Mouse (Mus musculus) intestine, embryonic 14.5 days (tissue): ENCODE measurements at regions not wholly inside any gene's neighbourhood (a gene's known extent, or its start where the extent isn't known, plus 50 kb on each side); places are given as distances from the start of the nearest gene placed in this dataset.

Experiments used
- ATAC-seq: fragments of 200-750 bp; cut with Nextera tagmentation; replicated peaks from 2 replicates; pipeline ENCODE4 v1.8.0; 2017; ENCODE audit warnings: low read depth, moderate number of reproducible peaks, moderate TSS enrichment, moderate library complexity; ENCODE audit not compliant: low FRiP score, low TSS enrichment
- DNase-seq: peaks from one replicate; pipeline ENCODE4 v3.0.0-alpha.2; 2018; ENCODE audit warnings: low spot score
- H3K27ac ChIP-seq: fragments of 300-500 bp; sonication (generic); 2 replicates; pipeline ENCODE4 v1.5.1; 2014; ENCODE audit warnings: low read depth, mild to moderate bottlenecking, control low read depth
- H3K27me3 ChIP-seq: fragments of 300-500 bp; sonication (generic); replicated peaks from 2 replicates; pipeline ENCODE4 v1.6.1; 2014; ENCODE audit warnings: low read length, control low read depth; ENCODE audit not compliant: control insufficient read depth, insufficient read depth
- H3K36me3 ChIP-seq: fragments of 300-500 bp; sonication (generic); 2 replicates; pipeline ENCODE4 v1.6.1; 2014; ENCODE audit warnings: low read length, control low read depth; ENCODE audit not compliant: control insufficient read depth, insufficient read depth
- H3K4me1 ChIP-seq: fragments of 300-500 bp; sonication (generic); replicated peaks from 2 replicates; pipeline ENCODE4 v1.6.1; 2014; ENCODE audit warnings: low read length, control low read depth, mixed read lengths; ENCODE audit not compliant: control insufficient read depth, insufficient read depth
- H3K4me2 ChIP-seq: fragments of 300-500 bp; sonication (generic); 2 replicates; pipeline ENCODE4 v1.6.1; 2014; ENCODE audit warnings: low read length
- H3K4me3 ChIP-seq: fragments of 300-500 bp; sonication (generic); 2 replicates; pipeline ENCODE4 v1.5.1; 2014; ENCODE audit warnings: low read depth, low read length, control low read depth, mixed read lengths
- H3K9ac ChIP-seq: fragments of 300-500 bp; sonication (generic); 2 replicates; pipeline ENCODE4 v1.6.1; 2014; ENCODE audit warnings: mild to moderate bottlenecking, low read length
- H3K9me3 ChIP-seq: fragments of 300-500 bp; sonication (generic); 2 replicates; pipeline ENCODE4 v1.6.1; 2016; ENCODE audit warnings: low read length, control low read depth; ENCODE audit not compliant: control insufficient read depth
- WGBS: fragments of 180-500 bp; shearing (Covaris S2); extraction: QIAGEN DNeasy Blood & Tissue Kit; methylation state at CpG from one replicate; pipeline ENCODE4 v1.1.7; 2014; 5-methylcytosine and 5-hydroxymethylcytosine counted together

DNA sequence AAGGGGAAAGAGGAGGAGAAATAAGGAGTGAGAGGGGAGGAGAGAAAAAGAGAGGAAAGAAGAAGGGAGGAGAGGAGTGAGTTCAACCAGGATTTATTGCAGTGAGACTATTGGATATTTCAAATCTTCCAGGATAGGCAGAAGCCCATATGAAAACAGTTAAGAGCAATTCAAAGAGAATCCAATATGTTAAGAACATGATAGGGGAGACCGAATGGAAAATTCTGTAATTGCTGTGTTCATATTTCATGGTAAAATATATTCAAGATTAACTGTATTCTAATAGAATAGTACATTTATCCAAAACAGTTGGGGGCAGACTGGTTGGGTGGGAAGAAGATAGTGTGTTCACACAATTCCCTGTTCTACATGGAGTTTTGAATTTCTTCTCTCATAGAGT lies 96.3 kb upstream of the Pdzrn3 start:
- H3K9me3 ChIP-seq = no peaks in the 10 kb centered on the region
- no peak overlapping the region for H3K27ac ChIP-seq
- H3K4me1 ChIP-seq = 0 out of 2 replicates have a peak, but pooled peaks cover 10% of the 10 kb centered on the region
- WGBS = 74% methylated on average over 1 of the region's 1 CpGs
- H3K27me3 ChIP-seq = no peaks in the 10 kb centered on the region
- no peaks in the 10 kb centered on the region for H3K36me3 ChIP-seq
- no peak overlapping the region for H3K4me3 ChIP-seq
- no peak overlapping the region for H3K4me2 ChIP-seq
- ATAC-seq (no peak), DNase-seq (no peak)
- H3K9ac ChIP-seq = no peak overlapping the region

DNA sequence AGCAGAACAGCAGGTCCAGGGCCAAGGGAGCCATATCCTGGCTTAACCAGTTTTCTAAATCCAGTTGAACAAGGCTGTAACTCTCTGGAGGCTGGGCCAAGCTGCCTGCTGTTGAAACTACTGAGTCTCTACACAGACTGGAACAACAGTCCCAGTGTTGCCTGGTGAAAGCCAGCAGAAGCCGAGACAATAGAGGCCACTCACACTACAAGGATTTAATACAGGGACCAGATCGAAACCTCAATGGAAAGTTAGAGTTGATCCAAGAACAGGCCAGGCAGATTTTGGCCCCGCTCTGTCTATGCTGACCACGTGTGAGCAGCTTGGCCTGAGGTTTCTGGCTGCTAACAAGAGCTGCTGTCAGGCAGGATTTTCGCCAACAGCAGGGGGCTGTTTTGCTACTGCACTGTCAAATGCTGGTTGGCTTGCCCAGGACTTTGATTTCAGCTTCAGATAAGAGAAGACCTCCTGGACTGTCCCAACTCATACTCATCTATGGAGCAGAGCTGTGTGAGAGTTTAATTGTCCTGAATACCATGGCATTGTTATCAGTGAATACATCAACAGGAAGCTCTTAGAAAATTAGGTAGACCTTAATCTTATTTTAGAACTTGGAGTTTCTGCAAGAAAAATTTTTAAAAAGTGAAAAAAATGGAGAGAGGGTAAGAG lies 95.7 kb upstream of the Pdzrn3 start:
- Histone ChIP-seq H3K4me2 (no peak overlapping the region), H3K36me3 (no peaks in the 10 kb centered on the region), H3K4me1 (0 out of 2 replicates have a peak, but pooled peaks cover 10% of the 10 kb centered on the region)

DNA sequence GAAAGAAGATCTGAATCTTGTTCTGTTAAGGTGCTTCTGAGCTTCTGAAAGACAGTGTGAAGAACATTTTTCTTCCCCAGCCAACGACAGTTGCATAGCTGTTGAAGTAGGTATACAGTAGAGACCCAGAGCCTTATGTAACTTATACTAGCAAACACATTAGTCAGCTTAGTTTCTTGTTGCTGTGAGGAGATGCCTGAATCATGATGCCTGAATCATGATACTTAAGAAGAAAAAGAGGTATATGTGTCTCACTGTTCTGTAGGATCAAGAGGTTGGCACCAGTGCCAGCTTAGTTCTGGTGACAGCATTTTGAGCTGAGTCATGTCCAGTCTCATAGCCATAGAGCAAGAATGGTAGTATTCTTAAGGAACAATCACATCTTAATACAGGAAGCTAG lies 87.2 kb upstream of the Pdzrn3 start:
- H3K4me2 ChIP-seq = no peak overlapping the region
- DNase-seq (no peak), ATAC-seq (no peak)
- 84% methylated on average over 1 of the region's 1 CpGs for WGBS
- H3K36me3 ChIP-seq = no peaks in the 10 kb centered on the region
- H3K4me1 ChIP-seq = no peaks in the 10 kb centered on the region
- no peaks in the 10 kb centered on the region for H3K9me3 ChIP-seq
- H3K9ac ChIP-seq = no peak overlapping the region
- H3K27me3 ChIP-seq = no peaks in the 10 kb centered on the region
- H3K4me3 ChIP-seq = no peak overlapping the region
- no peak overlapping the region for H3K27ac ChIP-seq

More for the DNA sequence above, 95.7 kb upstream of the Pdzrn3 start:
- ATAC-seq (no peak), DNase-seq (peak; percentile 52)
- Histone ChIP-seq H3K27ac (no peak overlapping the region), H3K9me3 (no peaks in the 10 kb centered on the region), H3K4me3 (no peak overlapping the region), H3K27me3 (no peaks in the 10 kb centered on the region), H3K9ac (no peak overlapping the region)
- WGBS = 46% methylated on average over 5 of the region's 5 CpGs

DNA sequence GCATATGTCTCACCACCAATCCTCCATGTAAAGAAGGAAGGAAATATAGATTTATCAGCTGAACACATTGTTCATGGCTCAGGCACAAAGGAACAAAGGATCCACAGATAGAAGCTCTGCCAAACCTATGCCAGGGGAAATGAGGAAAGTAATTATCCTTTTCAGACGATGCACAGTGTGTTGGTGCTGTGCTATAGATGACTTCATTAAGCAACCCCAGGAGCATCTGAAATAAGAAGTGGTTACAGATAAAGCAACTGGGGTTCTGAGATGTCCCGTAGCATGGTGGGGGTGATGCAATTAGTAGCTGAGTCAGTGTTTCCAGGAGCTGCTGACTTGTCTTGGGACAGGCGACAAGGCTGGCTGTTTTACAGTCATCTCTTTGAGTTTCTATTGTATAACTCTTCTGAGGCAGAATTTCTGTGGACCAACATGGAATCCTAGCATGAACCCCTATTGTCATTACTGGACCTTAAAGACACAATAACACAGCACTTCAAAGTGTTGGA lies 86.2 kb upstream of the Pdzrn3 start:
- Histone ChIP-seq H3K36me3 (no peaks in the 10 kb centered on the region), H3K4me2 (no peak overlapping the region), H3K9ac (no peak overlapping the region), H3K27ac (no peak overlapping the region), H3K4me1 (no peaks in the 10 kb centered on the region), H3K9me3 (no peaks in the 10 kb centered on the region), H3K4me3 (no peak overlapping the region), H3K27me3 (no peaks in the 10 kb centered on the region)
- no peak for DNase-seq
- no peak for ATAC-seq
- 78% methylated on average over 3 of the region's 3 CpGs for WGBS

DNA sequence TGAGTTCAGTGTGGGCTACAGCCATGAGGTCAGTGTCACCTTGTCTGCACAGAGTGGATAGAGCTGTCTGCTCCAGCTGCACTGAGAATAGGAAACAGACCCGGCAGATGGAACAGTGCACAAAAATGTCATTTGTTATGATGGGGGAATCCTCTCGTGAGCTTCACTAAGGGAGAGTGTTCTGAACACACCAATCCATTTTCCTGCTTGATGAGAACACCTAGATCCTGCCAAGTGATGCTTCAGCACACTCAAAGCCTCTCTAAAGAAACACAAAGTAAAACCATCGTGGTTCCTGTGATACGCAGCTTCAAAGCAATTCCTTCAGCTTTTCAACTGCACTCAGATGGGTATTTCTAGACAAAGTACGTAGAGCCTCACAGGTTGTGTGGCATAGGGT lies 69.0 kb upstream of the Pdzrn3 start:
- no peaks in the 10 kb centered on the region; the same call in 1 of the 2 replicates for H3K4me1 ChIP-seq
- H3K27me3 ChIP-seq = no peaks in the 10 kb centered on the region
- no peak overlapping the region for H3K27ac ChIP-seq
- 58% methylated on average over 5 of the region's 5 CpGs for WGBS
- no peak for DNase-seq
- no peaks in the 10 kb centered on the region for H3K36me3 ChIP-seq
- no peak overlapping the region for H3K4me2 ChIP-seq
- H3K9ac ChIP-seq = no peak overlapping the region
- H3K4me3 ChIP-seq = no peak overlapping the region
- 0 out of 2 replicates have a peak, but pooled peaks have one; percentile 36 for ATAC-seq
- no peaks in the 10 kb centered on the region for H3K9me3 ChIP-seq

DNA sequence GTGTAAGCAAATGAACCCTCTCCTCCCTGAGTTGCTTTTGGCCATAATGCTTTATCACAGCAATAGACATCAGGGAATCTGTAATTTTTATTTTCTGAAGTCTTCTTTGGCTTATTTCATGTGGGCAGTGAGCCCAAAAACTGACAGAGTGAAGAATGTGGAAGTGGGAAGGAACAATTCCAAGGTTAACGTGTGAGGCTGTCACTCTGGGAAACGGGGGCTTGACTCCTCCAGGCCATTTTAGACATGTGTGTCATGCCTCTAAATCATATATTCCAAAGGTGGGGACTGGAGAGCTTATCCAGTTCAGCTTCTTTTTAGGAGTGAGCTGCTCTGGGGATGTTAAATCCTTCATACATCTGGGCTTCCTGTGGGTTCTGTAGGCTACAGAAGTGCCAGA lies 68.6 kb upstream of the Pdzrn3 start:
- H3K36me3 ChIP-seq = no peaks in the 10 kb centered on the region
- no peaks in the 10 kb centered on the region for H3K27me3 ChIP-seq
- ATAC-seq (no peak), DNase-seq (no peak)
- no peak overlapping the region for H3K27ac ChIP-seq
- H3K4me3 ChIP-seq = no peak overlapping the region
- no peak overlapping the region for H3K9ac ChIP-seq
- no peaks in the 10 kb centered on the region; the same call in 1 of the 2 replicates for H3K4me1 ChIP-seq
- no peaks in the 10 kb centered on the region for H3K9me3 ChIP-seq
- H3K4me2 ChIP-seq = no peak overlapping the region
- 32% methylated on average over 2 of the region's 2 CpGs for WGBS

DNA sequence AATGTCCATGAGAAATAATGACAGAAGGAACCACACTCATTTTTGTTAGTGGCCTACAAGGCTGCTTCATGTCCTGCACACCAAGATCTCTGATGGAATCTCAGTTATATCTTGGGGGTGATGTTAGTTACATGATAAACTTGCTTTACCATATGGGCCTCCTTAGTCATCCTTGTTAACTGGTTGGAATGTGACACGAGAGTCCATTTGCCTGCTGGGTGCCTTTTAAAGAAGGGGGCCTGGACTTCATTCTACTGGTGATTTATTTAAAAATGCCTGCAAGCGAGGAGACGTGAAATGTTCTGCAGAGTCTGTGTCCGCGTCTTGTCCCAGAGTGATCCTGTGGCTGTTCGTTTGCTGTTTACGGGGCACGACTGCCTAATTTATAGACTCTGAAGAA lies 55.1 kb upstream of the Pdzrn3 start:
- H3K27me3 ChIP-seq = no peaks in the 10 kb centered on the region
- no peak overlapping the region for H3K4me2 ChIP-seq
- no peak overlapping the region for H3K27ac ChIP-seq
- H3K36me3 ChIP-seq = no peaks in the 10 kb centered on the region
- DNase-seq (no peak), ATAC-seq (no peak)
- no peak overlapping the region for H3K9ac ChIP-seq
- H3K4me3 ChIP-seq = no peak overlapping the region
- no peaks in the 10 kb centered on the region for H3K4me1 ChIP-seq
- WGBS = 36% methylated on average over 8 of the region's 8 CpGs
- H3K9me3 ChIP-seq = no peaks in the 10 kb centered on the region

DNA sequence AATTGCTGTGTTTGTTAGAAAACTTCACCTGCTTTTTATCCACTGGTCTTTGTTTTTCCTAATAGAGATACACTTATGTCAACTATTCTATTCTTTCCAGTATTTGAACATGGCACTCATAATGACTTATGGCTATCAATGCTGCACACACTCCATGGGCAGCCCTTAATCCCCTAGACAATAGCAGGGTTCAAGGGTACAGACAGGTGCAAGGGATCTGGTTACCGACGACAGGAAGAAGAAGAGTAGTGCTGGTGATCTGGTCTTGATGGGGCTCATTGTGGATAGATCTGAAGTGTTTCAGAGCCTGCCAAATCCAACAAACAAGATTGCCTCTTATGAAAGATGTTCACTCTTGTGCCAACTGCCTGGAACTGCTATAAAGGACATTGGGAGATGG lies 51.9 kb upstream of the Pdzrn3 start:
- no peaks in the 10 kb centered on the region for H3K4me1 ChIP-seq
- no peak overlapping the region for H3K4me2 ChIP-seq
- WGBS = 51% methylated on average over 2 of the region's 2 CpGs
- H3K27ac ChIP-seq = no peak overlapping the region
- H3K9ac ChIP-seq = no peak overlapping the region
- no peaks in the 10 kb centered on the region for H3K36me3 ChIP-seq
- H3K9me3 ChIP-seq = no peaks in the 10 kb centered on the region
- DNase-seq (no peak), ATAC-seq (no peak)
- H3K27me3 ChIP-seq = no peaks in the 10 kb centered on the region
- H3K4me3 ChIP-seq = no peak overlapping the region
